In the genomic region with DNA sequence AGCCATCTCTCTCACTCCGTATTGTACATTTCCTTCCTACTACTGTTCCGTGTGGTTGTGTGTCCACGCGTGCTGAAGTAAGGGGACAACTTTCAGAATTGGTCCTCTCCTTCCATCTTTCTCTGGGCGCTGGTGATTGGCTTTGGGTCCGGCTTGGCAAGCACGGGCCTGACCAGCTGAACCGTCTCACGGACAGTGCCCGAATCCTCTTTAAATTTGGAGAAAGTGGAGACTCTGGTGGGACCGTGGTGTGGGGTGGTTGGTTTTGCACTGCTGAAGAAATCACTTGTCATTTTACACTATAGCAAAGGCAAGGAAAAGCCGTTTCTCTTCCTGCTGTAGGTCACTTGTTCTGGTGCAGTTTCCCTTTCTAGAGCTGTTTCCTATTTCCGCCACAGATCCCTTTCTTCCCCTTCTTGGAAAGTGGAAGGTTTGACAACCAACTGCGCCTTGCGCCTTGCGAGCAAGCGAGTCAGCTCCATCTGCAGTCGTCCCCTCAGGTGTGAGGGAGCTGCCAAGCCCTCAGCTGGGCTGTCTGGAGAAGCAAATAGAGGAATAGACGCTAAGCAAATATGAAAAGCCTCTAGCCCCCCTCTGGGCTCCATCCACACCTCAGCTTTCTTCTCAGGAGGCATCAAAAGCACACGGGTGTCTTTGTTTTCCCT, we compare ENCODE assay signal across 16 mouse cellular contexts.
DNase-seq lines count a peak whose midpoint lies in the region; ATAC-seq lines count a peak whose summit lies in the region.
"Had no signal": no experiment of that assay in that cellular context is flagged by ENCODE, and none has a peak within 500 bp of the region (broad histone marks: within the 10 kb centered on the region; RNA-seq: fewer than 3 reads in every experiment).

No protein-coding gene starts in this region.

- H3K4me2 ChIP-seq in limb, embryonic 13.5 days (replicated peaks), result 0 out of 2 replicates have a peak overlapping the region, but pooled peaks have one; percentile 4
- H3K4me2 ChIP-seq in forebrain, embryonic 12.5 days, result no peak overlapping the region
- H3K4me2 ChIP-seq: neural tube, embryonic 12.5 days had no signal

- peaks cover 86% of the 10 kb centered on the region for H3K4me1 ChIP-seq in limb, embryonic 13.5 days
- peaks cover 66% of the 10 kb centered on the region for H3K4me1 ChIP-seq in limb, embryonic 10.5 days
- peaks cover 88% of the 10 kb centered on the region for H3K4me1 ChIP-seq in forebrain, embryonic 12.5 days

- H3K27ac ChIP-seq in limb, embryonic 13.5 days, result no peak overlapping the region
- no peak overlapping the region for H3K27ac ChIP-seq in limb, embryonic 10.5 days
- peak overlapping the region; percentile 70 for H3K27ac ChIP-seq in forebrain, embryonic 12.5 days
- H3K27ac ChIP-seq: heart, embryonic 10.5 days; layer of hippocampus, adult 2 months; liver, embryonic 14.5 days; macrophage; neural tube, embryonic 12.5 days had no signal

- peaks cover 31% of the 10 kb centered on the region for H3K36me3 ChIP-seq in limb, embryonic 13.5 days
- peaks cover 17% of the 10 kb centered on the region for H3K36me3 ChIP-seq in limb, embryonic 10.5 days
- peaks cover 13% of the 10 kb centered on the region for H3K36me3 ChIP-seq in forebrain, embryonic 12.5 days (replicated peaks)

- H3K9me3 ChIP-seq in limb, embryonic 13.5 days, result no peaks in the 10 kb centered on the region
- H3K9me3 ChIP-seq in limb, embryonic 10.5 days (replicated peaks), result no peaks in the 10 kb centered on the region
- no peaks in the 10 kb centered on the region for H3K9me3 ChIP-seq in forebrain, embryonic 12.5 days
- H3K9me3 ChIP-seq: heart, embryonic 10.5 days; neural tube, embryonic 12.5 days had no signal

- no peak for DNase-seq in limb, embryonic 10.5 days (ENCODE audit: low spot score)
- peak; percentile 57 to 70 for DNase-seq in cerebellum, postnatal 14 days
- no peak for DNase-seq in adrenal gland, postnatal 14 days
- no peak for DNase-seq in gastrocnemius, postnatal 10 days
- DNase-seq: heart, postnatal 36 days; kidney, adult 9 months; retina, postnatal 1 day had no signal

- no peak overlapping the region for H3K4me3 ChIP-seq in limb, embryonic 13.5 days
- H3K4me3 ChIP-seq in limb, embryonic 10.5 days, result no peak overlapping the region
- H3K4me3 ChIP-seq in forebrain, embryonic 12.5 days (replicated peaks), result no peak overlapping the region
- H3K4me3 ChIP-seq: heart, embryonic 10.5 days; layer of hippocampus, adult 2 months; neural tube, embryonic 12.5 days had no signal

- 83% methylated on average over 20 of the region's 20 CpGs for WGBS in limb, embryonic 13.5 days
- WGBS in limb, embryonic 10.5 days, result 84% methylated on average over 20 of the region's 20 CpGs
- 82% methylated on average over 20 of the region's 20 CpGs for WGBS in forebrain, embryonic 12.5 days

- ATAC-seq in limb, embryonic 13.5 days (ENCODE audit: low FRiP score, low read depth), result no peak
- no peak for ATAC-seq in forebrain, embryonic 12.5 days (ENCODE audit: low FRiP score)
- peak; percentile 8; the same call in 1 of the 2 replicates for ATAC-seq in megakaryocyte progenitor cell, adult 5-6 weeks (replicated peaks; ENCODE audit: poor library complexity)
- ATAC-seq: Patski had no signal

- no peak overlapping the region for H3K9ac ChIP-seq in limb, embryonic 13.5 days
- 0 out of 2 replicates have a peak overlapping the region, but pooled peaks have one; percentile 21 for H3K9ac ChIP-seq in forebrain, embryonic 12.5 days
- H3K9ac ChIP-seq: liver, embryonic 14.5 days; neural tube, embryonic 12.5 days had no signal

- no peaks in the 10 kb centered on the region for H3K27me3 ChIP-seq in limb, embryonic 13.5 days
- no peaks in the 10 kb centered on the region for H3K27me3 ChIP-seq in limb, embryonic 10.5 days (ENCODE audit: low read depth, poor library complexity, severe bottlenecking)
- H3K27me3 ChIP-seq in forebrain, embryonic 12.5 days, result no peaks in the 10 kb centered on the region; the same call in 1 of the 2 replicates
- H3K27me3 ChIP-seq: neural tube, embryonic 12.5 days; Patski had no signal

Comparison
In these comparisons a context has a peak if more than half of its experiments do, and no peak if none do; other contexts are left out.
1. DNase-seq: peak in cerebellum, postnatal 14 days (2 of 2); none in limb, embryonic 10.5 days (single experiment), adrenal gland, postnatal 14 days (single experiment) and gastrocnemius, postnatal 10 days (single experiment).